Mouse (Mus musculus): ENCODE data around the gene Fgb.
A peak's percentile ranks its signal among the peaks of the same experiment; 100 is the strongest.

Fgb gene

DNA sequence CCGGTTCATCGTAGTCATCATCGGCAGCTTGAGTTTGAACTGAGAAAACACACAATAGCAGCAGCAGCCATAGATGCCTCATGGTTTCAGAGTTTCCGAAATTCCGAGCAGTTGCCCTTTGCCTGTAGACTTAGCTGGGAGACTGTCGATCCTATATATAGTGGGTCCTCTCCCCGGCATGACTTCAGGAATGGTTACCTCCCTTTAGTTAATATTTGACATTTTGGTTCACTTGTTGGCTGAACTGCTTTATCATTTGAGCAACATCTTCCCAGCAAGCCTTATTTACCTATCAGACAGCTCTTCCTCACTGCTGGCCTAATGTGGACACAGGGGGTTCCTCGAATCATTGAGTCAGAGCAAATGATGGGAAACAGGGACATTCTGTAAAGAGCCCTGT, at the start of gene Fgb:
Gene Fgb (minus strand): TSS at position 184 of the 400 bp plus-strand sequence.
- DNase-seq, result no peak

- no peak for DNase-seq
Observed at GRCm38 (mm10) chr3:83099139-83099538, 49.5 kb upstream of the Fgb start.

- no peak for DNase-seq
Observed at GRCm38 (mm10) chr3:83098546-83099034, 48.9 kb upstream of the Fgb start.

DNA sequence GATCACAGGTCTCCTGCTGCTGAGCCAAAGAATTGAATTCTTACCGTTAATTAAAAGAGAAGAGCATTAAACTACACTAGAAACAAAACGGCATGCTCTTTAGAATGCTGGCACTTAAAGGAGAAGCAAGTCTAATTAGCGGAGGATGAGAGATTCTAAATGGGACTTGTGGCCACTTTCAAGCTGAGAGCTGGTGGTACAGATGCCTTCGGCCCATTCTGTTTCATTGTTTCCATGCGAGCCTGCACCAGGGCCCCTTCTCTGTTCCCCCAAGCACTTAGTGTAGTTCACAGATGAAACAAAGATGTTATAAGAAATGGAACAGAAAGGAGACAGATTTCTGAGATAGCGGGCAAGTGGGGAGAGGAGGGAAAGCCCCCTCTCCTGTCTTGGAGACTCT, 47.9 kb upstream of the Fgb start:
- DNase-seq, result no peak

DNA sequence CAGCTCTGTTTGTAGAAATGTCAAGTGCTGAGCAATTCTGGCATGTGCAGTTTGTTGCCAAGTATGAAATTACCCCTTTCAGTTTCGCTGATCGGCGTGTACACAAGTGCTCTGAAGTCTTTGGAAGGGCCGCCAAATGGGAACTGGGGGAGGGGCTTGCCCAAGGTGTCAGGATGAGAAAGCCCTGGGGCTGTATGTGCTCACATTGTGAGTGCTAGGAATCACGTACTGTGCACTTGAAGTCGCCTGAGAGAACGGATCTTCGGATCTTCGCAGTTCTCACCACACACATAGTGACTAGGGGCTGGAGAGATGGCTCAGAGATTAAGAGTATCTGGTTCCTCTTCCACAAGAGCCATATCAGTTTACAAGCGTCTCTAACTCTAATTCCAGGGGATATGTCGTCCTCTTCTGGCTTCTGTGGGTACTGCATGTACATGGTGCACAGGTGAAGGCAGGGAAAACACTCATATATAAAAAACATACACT, 30.9 kb upstream of the Fgb start:
- no peak for DNase-seq

DNA sequence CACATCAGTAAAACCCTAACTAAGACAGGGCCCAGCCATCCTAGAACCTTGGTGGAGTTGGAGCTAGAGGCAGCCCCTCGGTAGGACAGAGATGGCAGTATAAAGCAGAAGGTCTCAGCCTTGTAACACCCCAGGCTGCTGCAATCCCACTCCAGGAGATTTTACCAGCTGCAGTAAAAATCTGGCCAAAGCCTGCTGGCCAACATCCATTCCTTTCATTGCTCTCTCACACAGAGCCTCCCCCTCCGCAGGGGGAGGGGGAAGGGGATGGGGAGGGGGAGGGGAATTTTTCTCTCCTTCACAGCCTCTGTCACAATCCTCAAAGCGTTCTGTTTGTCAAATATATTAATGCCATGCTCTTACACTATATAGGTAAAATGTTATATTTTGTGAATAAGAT, 26.9 kb upstream of the Fgb start:
- no peak for DNase-seq

GRCm38 (mm10) chr3:83070231-83070630, 20.6 kb upstream of the Fgb start:
- DNase-seq, result no peak

- no peak for DNase-seq
Observed at GRCm38 (mm10) chr3:83068869-83069268, 19.2 kb upstream of the Fgb start.

- DNase-seq, result no peak
Observed at GRCm38 (mm10) chr3:83067920-83068319, 18.3 kb upstream of the Fgb start.

DNA sequence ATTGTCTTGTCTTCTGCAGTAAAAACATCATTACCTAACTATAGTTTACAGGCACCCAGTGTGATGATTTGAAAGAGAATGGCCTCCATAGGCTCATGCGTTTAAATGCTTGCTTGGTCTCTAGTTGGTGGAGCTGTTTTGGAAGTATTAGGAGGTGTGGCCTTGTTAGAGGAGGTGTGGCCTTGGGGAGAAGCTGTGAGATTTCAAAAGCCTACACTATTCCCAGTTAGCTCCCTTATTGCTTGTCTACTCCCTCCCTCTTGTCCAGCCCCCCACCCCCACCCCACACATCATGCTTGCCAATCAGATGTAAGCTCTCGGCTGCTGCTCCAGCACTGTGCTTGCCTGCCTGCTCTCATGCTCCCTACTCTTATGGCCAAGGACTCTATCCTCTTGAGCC, 7.4 kb upstream of the Fgb start:
- no peak for DNase-seq

DNA sequence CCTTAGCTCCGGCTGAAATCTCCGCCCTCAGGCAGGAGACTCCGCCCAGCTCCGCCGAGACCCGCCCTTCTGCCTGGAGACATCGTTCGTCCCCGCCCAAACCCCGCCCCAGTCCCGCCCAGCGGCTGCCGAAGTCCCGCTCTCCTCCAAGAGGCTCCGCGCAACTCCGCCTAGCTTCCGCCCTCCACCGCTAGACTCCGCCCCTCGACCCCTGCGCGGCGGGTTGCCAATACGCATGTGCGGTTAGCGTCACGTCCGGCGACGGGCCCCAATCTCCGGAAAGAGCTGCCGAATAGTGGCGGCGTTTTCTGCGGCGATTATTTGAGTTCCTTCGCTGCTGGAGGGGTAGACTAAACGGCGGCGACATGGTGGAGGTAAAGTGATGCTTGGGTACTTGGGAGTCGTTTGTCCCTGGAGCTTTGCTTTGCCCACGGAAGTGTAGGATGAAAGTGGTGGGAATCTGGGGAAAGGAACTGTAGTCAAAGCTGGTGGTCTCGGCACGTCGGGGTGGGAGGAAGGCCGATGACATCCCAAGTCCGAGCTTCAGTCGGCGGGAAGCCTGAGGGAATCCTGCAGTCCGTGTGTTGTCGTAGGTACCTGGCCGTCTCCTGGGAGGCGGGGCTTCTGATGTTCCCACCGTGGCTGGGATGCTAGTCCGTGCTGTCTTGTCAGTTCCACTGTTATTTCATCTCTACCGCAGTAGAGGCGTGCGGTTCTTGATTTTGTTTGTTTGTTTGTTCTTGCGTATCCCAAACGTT, 5.8 kb upstream of the Fgb start, which contains the start of gene Plrg1:
Gene Plrg1 (plus strand): TSS at position 242 of the 758 bp plus-strand sequence.
- DNase-seq, result peak; percentile 98

- DNase-seq, result no peak
Observed at GRCm38 (mm10) chr3:83054759-83055158, 5.1 kb upstream of the Fgb start.

- DNase-seq, result no peak
Observed at GRCm38 (mm10) chr3:83053758-83054157, 4.1 kb upstream of the Fgb start.

DNA sequence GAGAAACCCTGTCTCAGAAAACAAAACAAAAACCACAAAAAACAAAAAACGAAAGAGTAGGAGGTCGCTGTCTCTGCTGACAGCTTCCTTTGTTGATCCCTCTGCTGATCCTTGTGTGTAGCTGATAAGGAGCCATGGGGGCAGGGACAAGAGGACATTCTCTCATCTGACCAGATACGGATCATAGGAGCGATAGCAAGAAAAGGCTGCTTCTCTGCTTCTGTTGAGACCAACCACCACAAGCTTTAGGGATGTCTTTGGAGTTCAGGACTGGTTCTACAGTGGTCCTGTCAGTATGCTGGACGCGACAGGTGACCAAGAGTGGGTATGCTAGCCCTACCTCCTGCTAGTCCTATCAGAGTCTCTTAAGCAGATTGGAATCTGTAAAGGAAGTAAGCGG, 3.5 kb upstream of the Fgb start:
- DNase-seq, result no peak

- DNase-seq, result no peak
Observed at GRCm38 (mm10) chr3:83052102-83052501, 2.4 kb upstream of the Fgb start.

DNA sequence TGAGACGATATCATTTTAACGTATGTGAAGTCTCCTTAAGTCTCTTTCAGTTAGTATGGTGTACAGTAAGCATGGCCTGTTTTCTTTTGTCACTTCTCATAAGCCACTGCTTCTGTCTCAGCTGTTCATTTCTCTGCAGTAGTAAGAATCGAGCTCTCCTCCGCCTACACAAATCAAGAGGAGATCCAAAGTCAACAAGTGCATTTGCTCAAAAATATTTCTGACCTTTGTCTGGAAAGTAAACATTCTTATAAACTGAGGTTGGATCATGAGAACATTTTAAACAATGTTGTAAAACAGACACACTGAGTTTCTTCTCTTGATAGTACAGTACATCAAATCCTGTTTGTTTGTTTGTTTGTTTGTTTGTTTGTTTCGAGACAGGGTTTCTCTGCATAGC, 998 bp upstream of the Fgb start:
- no peak for DNase-seq

DNA sequence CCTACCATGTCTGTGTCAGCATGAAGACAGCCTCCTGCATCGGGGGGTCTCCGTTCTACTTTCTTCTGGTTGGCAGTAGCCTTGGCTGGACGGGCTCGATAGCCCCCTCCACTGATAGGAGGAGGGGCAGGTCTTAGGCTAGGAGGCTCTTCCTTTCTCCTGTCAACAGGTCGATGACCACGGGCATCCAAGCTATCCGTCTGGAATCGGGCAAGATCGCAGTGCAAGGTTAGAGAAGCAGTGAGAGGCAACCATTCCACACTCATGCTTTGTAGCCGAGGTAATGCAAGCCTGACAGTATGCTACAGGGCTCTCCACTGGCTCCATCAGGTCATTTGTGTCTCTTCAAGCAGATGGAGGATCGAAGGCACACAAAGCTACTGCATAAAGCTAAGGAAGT, 3.0 kb downstream of the Fgb start:
- DNase-seq, result no peak

GRCm38 (mm10) chr3:83042451-83042850, 7.2 kb downstream of the Fgb start:
- DNase-seq, result no peak

- DNase-seq, result no peak
Observed at GRCm38 (mm10) chr3:83039666-83040065, 10.0 kb downstream of the Fgb start.

DNA sequence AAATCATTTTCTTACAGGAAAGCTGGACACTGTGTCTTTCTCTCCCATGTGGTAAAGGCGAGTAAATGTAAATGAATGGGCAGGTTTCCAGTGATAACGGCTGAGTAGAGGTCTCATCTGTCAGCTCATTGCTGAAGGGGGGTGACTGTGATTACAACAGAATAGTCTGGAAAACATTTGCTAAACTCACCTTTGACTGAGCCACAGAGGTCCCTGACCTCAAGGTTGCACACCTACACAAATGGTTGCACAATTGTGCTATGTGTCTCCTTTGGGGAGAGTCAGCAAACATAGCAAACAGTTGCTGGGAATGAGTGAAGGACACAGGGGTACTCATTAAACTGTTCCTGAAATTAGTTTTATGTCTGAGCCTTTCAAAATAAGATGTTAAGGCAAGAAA, 10.8 kb downstream of the Fgb start:
- no peak for DNase-seq

- DNase-seq, result no peak
Observed at GRCm38 (mm10) chr3:83033801-83034200, 15.9 kb downstream of the Fgb start.

DNA sequence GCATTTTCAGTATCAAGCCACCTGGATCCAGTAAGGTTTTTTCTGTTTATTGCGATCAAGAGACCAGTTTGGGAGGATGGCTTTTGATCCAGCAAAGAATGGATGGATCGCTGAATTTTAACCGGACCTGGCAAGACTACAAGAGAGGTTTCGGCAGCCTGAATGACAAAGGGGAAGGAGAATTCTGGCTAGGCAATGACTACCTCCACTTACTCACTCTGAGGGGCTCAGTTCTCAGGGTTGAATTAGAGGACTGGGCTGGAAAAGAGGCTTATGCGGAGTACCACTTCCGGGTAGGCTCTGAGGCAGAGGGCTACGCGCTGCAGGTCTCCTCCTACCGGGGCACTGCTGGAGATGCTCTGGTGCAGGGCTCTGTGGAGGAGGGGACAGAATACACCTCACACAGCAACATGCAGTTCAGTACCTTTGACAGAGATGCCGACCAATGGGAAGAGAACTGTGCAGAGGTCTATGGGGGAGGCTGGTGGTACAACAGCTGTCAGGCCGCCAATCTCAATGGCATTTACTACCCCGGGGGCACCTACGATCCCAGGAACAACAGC, 16.8 kb downstream of the Fgb start:
- DNase-seq, result no peak

- DNase-seq, result no peak
Observed at GRCm38 (mm10) chr3:83030331-83030730, 19.3 kb downstream of the Fgb start.

DNA sequence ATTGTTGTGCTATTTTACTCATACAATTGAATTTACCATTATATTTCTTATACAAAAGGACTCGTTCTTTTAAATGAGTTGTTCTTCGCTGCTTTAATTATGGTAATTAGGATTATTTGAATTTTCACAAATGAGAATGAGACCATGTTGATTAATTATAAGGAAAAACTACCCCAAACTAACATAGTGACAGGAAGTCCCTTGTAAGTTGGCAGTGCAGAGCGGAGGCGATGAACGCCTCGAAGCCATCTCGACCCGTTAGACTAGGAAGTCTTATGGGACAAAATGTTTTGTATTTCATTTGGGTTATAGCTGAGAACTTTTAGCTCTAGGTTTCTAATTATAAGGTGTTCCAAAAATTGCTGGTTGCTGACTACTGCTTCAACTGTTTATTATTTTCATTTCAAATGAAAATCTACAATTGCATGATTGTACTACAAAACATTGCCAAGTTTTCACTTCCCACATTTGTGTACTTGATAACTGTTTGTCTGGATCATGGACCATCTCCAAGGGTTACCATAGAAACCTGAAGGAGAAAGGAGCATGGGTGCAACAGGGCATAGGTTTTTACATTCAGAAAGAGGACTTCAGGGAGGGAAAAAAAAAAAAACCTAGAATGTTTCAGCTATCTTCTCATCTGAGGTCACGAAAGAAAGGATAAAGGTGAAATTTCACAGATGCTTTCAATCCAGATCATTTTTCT, 22.0 kb downstream of the Fgb start:
- no peak for DNase-seq

All from cerebellum, adult 11-12 months (tissue).